Mouse (Mus musculus) gastrocnemius, postnatal 14 days (tissue): ENCODE measurements around the gene 2210016L21Rik. TPM values are rescaled to one million over a fixed set of nuclear protein-coding genes. Genes with fewer than 3 reads are reported as not detected.
"Not testable (repeated sequence)": the region's sequence is repeated elsewhere in the genome, so short reads cannot be mapped to it uniquely, and the experiment has no call there.

ENCODE experiments used
- DNase-seq: peaks from one replicate; pipeline ENCODE4 v3.0.0; 2021; ENCODE audit warnings: mixed read lengths
- intact Hi-C: fragments of 180-260 bp; cut with DNase I; formaldehyde crosslinking; loops from one replicate; pipeline ENCODE4 v1.15.1; 2025; ENCODE audit warnings: low total_unique reads
- total RNA-seq, 2 experiments: library from RNA; stranded (reverse); gene quantifications; 2 replicates each; pipeline ENCODE4 v1.2.3; 2021

Gene 2210016L21Rik
- total RNA-seq, 2 experiments from 2014 or later, result 26.3 to 30.7 TPM

- DNase-seq, result no peak
- intact Hi-C loops, result no loop called here
Observed at GRCm38 (mm10) chr5:114933206-114933605, 8.8 kb upstream of the 2210016L21Rik start.

DNA sequence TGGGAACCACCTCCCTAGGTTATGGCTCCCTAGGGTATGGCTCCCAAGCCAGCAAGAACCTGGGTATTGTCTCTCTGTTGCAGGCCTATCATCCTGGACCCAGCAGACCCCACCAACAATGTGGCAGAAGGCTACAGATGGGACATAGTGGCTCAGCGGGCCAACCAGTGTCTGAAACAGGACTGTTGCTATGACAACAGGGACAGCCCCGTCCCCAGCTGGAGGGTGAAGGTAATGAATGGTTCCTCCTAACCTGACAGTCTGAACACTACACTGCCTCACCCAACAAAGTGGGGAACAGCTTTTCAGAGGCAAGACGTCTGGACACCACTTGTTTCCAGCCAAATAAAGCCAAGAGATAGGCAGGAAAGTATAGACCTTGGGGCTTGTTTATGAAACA, 6.1 kb upstream of the 2210016L21Rik start:
- DNase-seq, result no peak
- intact Hi-C loops, result no loop called here

DNA sequence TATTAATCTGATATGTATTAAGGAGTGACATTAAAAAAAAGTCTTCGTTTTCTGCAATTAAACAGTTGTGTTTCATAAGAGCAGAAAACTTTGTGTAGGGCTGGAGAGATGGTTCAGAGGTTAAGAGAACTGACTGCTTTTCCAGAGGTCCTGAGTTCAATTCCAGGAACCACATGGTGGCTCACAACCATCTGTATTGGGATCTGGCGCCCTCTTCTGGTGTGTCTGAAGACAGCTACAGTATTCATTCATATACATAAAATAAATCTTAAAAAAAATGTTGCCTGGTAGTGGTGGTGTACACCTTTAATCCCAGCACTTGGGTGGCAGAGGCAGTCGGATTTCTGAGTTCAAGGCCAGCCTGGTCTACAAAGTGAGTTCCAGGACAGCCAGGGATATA, 820 bp upstream of the 2210016L21Rik start:
- DNase-seq, intact Hi-C loops: not testable (repeated sequence)

GRCm38 (mm10) chr5:114942766-114943130, 790 bp downstream of the 2210016L21Rik start:
- no peak for DNase-seq
- intact Hi-C loops, result no loop called here

- DNase-seq, result no peak
- intact Hi-C loops, result no loop called here
Observed at GRCm38 (mm10) chr5:114945072-114945471, 3.1 kb downstream of the 2210016L21Rik start.

GRCm38 (mm10) chr5:114948891-114949290, 6.9 kb downstream of the 2210016L21Rik start:
- DNase-seq, result no peak
- intact Hi-C loops, result no loop called here

GRCm38 (mm10) chr5:114949316-114949715, 7.4 kb downstream of the 2210016L21Rik start:
- intact Hi-C loops, result no loop called here

GRCm38 (mm10) chr5:114949812-114950211, 7.9 kb downstream of the 2210016L21Rik start:
- no peak for DNase-seq
- intact Hi-C loops, result no loop called here

More at GRCm38 (mm10) chr5:114949316-114949715, 7.4 kb downstream of the 2210016L21Rik start:
- DNase-seq, result no peak

- no peak for DNase-seq
- intact Hi-C loops, result no loop called here
Observed at GRCm38 (mm10) chr5:114950669-114951068, 8.7 kb downstream of the 2210016L21Rik start.

DNA sequence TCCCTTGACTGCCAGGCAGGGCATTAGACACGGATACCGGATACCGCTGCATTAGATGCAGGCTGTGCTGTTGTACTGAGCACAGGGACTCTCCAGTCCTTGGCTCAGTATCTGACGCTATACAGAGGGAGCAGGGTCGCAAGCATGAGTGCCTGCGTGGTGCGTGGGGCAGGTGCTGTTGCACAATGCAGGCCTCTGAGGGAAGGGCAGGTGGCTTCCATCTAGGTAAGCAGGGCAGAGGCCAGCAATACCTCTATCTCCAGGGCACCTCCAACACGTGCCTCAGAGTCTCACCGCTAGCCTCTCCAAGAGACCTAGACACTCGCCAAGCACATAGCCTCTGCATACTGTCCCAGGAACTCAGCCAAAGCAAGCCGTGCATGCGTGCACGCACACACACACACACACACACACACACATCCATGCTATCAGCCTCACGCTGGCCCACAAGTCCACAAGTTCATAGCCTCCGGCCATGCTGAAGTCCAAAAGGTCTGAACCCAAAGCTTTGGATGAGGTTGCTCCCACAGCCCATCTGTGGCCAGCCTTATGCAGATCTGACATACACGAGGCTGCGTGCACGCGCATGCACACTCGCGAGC, 9.4 kb downstream of the 2210016L21Rik start:
- DNase-seq, result no peak
- intact Hi-C loops, result no loop called here

DNA sequence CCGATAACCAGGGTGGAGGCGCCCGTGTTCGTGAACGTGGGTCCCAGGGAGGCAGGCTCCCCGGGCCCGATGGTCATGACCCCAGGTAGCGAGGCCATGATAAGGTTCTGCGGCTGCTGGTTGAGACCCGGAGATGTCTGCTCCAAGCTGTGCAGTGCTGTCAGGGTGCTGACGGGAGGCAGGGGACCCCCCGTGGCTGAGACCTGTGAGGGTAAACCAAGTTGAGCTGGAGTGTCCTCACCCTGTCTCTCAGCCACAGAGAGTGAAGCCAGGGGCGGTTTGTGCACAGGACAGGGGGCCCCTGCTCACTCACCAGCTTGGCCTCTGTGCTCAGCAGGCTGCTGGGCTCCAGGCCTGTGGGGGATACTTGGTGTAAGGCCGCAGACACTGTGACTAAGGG, 11.4 kb downstream of the 2210016L21Rik start:
- no peak for DNase-seq
- intact Hi-C loops, result no loop called here

GRCm38 (mm10) chr5:114958069-114958468, 16.1 kb downstream of the 2210016L21Rik start:
- DNase-seq, result no peak
- intact Hi-C loops, result no loop called here

DNA sequence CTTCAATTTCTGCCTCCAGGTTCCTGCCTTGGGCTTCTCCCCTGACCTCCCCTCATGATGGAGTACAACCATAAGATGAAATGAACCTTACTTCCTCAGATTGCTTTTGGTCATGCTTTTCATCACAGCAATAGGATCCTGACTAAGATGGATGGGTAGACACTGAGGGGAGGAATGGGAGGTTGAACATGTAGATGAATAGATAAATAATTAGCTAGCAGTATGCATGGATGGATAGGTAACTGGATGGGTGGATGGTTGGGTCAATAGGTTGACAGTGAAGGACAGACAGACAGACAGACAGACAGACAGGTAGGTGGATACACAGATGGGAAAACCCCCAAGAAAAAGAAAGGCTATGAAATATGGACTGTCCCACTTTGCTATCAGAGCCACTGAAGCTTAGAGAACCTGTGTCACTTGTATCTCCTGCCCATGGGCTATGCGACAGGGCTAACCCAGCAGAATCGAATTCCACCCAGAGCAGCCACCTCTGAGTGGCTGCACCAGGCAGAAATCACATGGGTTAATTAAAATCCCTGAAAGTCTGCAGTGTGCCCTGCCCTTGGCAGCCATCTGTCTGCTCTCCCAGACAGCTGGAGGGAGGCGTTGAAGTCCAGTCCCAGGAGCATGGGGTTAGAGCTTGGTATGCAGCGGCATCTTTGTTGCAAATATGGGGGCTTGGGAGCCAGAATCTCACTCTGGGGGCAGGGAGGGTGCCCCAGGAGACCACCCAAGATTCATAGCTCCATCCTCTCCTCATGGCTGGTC, 19.8 kb downstream of the 2210016L21Rik start:
- intact Hi-C loops, result no loop called here
- DNase-seq, result no peak

DNA sequence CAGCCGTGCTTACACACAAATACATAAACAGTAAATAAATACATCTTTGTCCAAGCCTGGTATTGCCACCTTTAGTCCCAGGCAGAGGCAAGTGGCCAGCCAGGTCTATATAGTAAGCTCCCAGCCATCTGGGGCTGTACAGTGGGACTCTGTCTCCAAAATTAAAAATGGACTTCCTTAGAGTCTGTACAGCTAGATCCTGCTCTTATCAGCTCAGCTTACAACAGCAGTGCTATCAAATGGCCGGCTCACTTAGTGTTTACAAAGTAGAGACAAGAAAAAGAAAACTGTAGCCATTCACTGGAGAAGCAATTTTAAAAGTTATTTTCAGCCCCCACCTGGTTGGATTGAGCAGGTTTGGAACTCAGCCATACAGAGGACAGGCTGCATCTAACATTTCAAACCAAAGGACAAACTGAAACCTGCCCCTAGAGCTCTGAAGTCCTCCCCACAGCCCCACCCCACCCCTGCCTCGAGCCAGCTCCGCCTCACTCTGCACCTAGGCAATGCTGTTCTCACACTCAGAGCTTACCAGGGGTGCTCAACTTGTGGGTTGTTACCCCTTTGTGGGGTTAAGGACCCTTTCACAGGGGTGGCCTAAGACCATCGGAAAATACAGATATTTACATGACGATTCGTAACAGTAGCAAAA, 22.5 kb downstream of the 2210016L21Rik start:
- intact Hi-C loops, result no loop called here
- DNase-seq, result no peak

- no peak for DNase-seq
- intact Hi-C loops, result no loop called here
Observed at GRCm38 (mm10) chr5:114964967-114965898, 23.3 kb downstream of the 2210016L21Rik start.

GRCm38 (mm10) chr5:114967523-114968268, 25.7 kb downstream of the 2210016L21Rik start:
- no peak for DNase-seq
- intact Hi-C loops, result no loop called here

GRCm38 (mm10) chr5:114968651-114969050, 26.7 kb downstream of the 2210016L21Rik start:
- intact Hi-C loops, result no loop called here
- no peak for DNase-seq

- DNase-seq, result no peak
- intact Hi-C loops, result no loop called here
Observed at GRCm38 (mm10) chr5:114969064-114969463, 27.1 kb downstream of the 2210016L21Rik start.

DNA sequence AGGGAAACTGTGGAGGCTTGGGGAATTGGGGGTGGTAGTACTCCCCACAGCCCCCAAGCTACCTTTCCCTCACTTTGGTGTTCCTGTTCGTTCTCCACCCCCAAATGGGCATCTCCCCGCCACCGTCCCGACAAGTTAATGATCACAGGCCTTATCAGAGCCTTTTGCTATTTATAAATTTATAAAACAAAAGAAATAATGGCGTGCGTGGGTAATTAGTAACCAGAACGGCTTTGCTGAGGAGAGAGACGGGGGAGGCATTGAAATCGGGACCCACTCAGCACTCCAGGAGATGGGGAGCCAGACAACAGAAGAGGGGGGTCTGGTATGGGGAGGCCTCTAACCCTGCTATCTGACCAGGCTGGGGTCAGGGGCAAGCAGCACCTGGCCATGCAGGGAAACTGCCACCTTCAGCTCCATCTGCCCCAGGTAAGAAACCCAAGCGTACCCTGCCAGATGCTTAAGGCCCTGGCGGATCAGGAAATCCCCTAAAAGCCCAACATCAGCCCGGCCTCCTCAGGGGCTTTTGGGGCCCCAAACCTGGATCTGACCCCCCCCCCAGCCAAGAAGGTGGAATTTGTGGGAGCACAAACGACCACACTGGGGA, 27.8 kb downstream of the 2210016L21Rik start:
- intact Hi-C loops, result no loop called here
- DNase-seq, result no peak
